Mouse (Mus musculus) megakaryocyte, embryonic 14.5 days (primary cell): Measurements from ENCODE around the gene Drg1. TPM values are rescaled to one million over a fixed set of nuclear protein-coding genes. Genes with fewer than 3 reads are reported as not detected.
A peak's percentile ranks its signal among the peaks of the same experiment; 100 is the strongest.

Experiments used
- H3K27me3 ChIP-seq: replicated peaks from 2 replicates; pipeline ENCODE3; 2012; ENCODE audit warnings: inconsistent platforms
- H3K36me3 ChIP-seq: replicated peaks from 2 replicates; pipeline ENCODE3; 2012; ENCODE audit warnings: low read length, inconsistent platforms, mixed read lengths
- H3K4me1 ChIP-seq: 2 replicates; pipeline ENCODE4 v1.6.1; 2012; ENCODE audit warnings: inconsistent platforms
- H3K4me3 ChIP-seq: replicated peaks from 2 replicates; pipeline ENCODE3; 2012; ENCODE audit warnings: moderate library complexity, mild to moderate bottlenecking, inconsistent platforms
- H3K9me3 ChIP-seq: 2 replicates; pipeline ENCODE4 v1.6.1; 2012; ENCODE audit warnings: inconsistent platforms
- FLI1 ChIP-seq: IDR thresholded peaks from 2 replicates; pipeline ENCODE4 v1.6.1; 2012; ENCODE audit warnings: low read length, inconsistent platforms, mixed read lengths
- GATA1 ChIP-seq: IDR thresholded peaks from 3 replicates; pipeline ENCODE4 v1.6.1; 2012; ENCODE audit warnings: mixed read lengths, low read length, inconsistent platforms, borderline replicate concordance
- polyA plus RNA-seq: library from polyadenylated mRNA; stranded (reverse); fragments of >175 nt; gene quantifications from 2 replicates; pipeline ENCODE4 v1.2.3, GENCODE M21; 2012; ENCODE audit warnings: low replicate concordance; ENCODE audit not compliant: insufficient read depth

Drg1 gene
- 55.7 TPM in 1 of 2 replicates, not detected in the other for polyA plus RNA-seq

GRCm38 (mm10) chr11:3266079-3266685 is at the start of gene Drg1:
TSS of gene Drg1 (minus strand) at chr11:3266415.
- no peak for TF ChIP-seq GATA1

GRCm38 (mm10) chr11:3314148-3314547 is 47.9 kb upstream of the Drg1 start:
- Histone ChIP-seq H3K27me3 (no peaks in the 10 kb centered on the region), H3K4me3 (no peak overlapping the region), H3K9me3 (no peaks in the 10 kb centered on the region), H3K4me1 (peaks cover 57% of the 10 kb centered on the region), H3K36me3 (peaks cover 84% of the 10 kb centered on the region)
- TF ChIP-seq FLI1 = no peak
- no peak for TF ChIP-seq GATA1

More at GRCm38 (mm10) chr11:3266079-3266685, at the start of gene Drg1:
- peaks cover 34% of the 10 kb centered on the region for H3K4me1 ChIP-seq
- no peaks in the 10 kb centered on the region for H3K27me3 ChIP-seq
- peak within 1 kb of the TSS; percentile 100 for H3K4me3 ChIP-seq
- no peaks in the 10 kb centered on the region for H3K9me3 ChIP-seq
- H3K36me3 ChIP-seq = peaks cover 36% of the 10 kb centered on the region

- Histone ChIP-seq H3K9me3 (no peaks in the 10 kb centered on the region), H3K36me3 (peaks cover 86% of the 10 kb centered on the region), H3K27me3 (no peaks in the 10 kb centered on the region), H3K4me1 (peaks cover 59% of the 10 kb centered on the region), H3K4me3 (no peak overlapping the region)
- no peak for TF ChIP-seq GATA1
- no peak for TF ChIP-seq FLI1
Observed at GRCm38 (mm10) chr11:3313294-3313693, 47.1 kb upstream of the Drg1 start.

GRCm38 (mm10) chr11:3311586-3312347 is 45.6 kb upstream of the Drg1 start:
- Histone ChIP-seq H3K9me3 (no peaks in the 10 kb centered on the region), H3K4me3 (no peak overlapping the region), H3K27me3 (no peaks in the 10 kb centered on the region), H3K36me3 (peaks cover 91% of the 10 kb centered on the region), H3K4me1 (peaks cover 75% of the 10 kb centered on the region)
- TF ChIP-seq GATA1 (no peak), FLI1 (no peak)

GRCm38 (mm10) chr11:3310789-3311585 is 44.8 kb upstream of the Drg1 start:
- no peaks in the 10 kb centered on the region for H3K9me3 ChIP-seq
- H3K4me1 ChIP-seq = peaks cover 82% of the 10 kb centered on the region
- H3K4me3 ChIP-seq = peak overlapping the region; percentile 59
- TF ChIP-seq FLI1 (no peak), GATA1 (no peak)
- H3K36me3 ChIP-seq = peaks cover 92% of the 10 kb centered on the region
- H3K27me3 ChIP-seq = no peaks in the 10 kb centered on the region

GRCm38 (mm10) chr11:3309884-3310283 is 43.7 kb upstream of the Drg1 start:
- Histone ChIP-seq H3K4me1 (peaks cover 90% of the 10 kb centered on the region), H3K4me3 (peak overlapping the region; percentile 20), H3K9me3 (no peaks in the 10 kb centered on the region), H3K36me3 (peaks cover 95% of the 10 kb centered on the region), H3K27me3 (no peaks in the 10 kb centered on the region)
- TF ChIP-seq FLI1 (no peak), GATA1 (no peak)

- no peak overlapping the region for H3K4me3 ChIP-seq
- peaks cover 95% of the 10 kb centered on the region for H3K4me1 ChIP-seq
- TF ChIP-seq FLI1 (no peak), GATA1 (no peak)
- peaks cover 99% of the 10 kb centered on the region for H3K36me3 ChIP-seq
- no peaks in the 10 kb centered on the region for H3K27me3 ChIP-seq
- no peaks in the 10 kb centered on the region for H3K9me3 ChIP-seq
Observed at GRCm38 (mm10) chr11:3307875-3308274, 41.7 kb upstream of the Drg1 start.

GRCm38 (mm10) chr11:3305821-3306220 is 39.6 kb upstream of the Drg1 start:
- H3K9me3 ChIP-seq = no peaks in the 10 kb centered on the region
- TF ChIP-seq FLI1 (no peak), GATA1 (no peak)
- peaks cover 99% of the 10 kb centered on the region for H3K36me3 ChIP-seq
- peaks cover 95% of the 10 kb centered on the region for H3K4me1 ChIP-seq
- no peaks in the 10 kb centered on the region for H3K27me3 ChIP-seq
- no peak overlapping the region for H3K4me3 ChIP-seq

GRCm38 (mm10) chr11:3302792-3303191 is 36.6 kb upstream of the Drg1 start:
- no peak overlapping the region for H3K4me3 ChIP-seq
- no peaks in the 10 kb centered on the region for H3K9me3 ChIP-seq
- H3K27me3 ChIP-seq = no peaks in the 10 kb centered on the region
- TF ChIP-seq GATA1 (no peak), FLI1 (no peak)
- peaks cover 96% of the 10 kb centered on the region for H3K4me1 ChIP-seq
- H3K36me3 ChIP-seq = peaks cover 98% of the 10 kb centered on the region
